Comparison of ENCODE assay signal across 22 mouse cellular contexts in genomic region chr10:59570360-59570759, GRCm38 (mm10). TPM values are rescaled to one million over a fixed set of nuclear protein-coding genes. Genes with fewer than 3 reads are reported as not detected.
DNase-seq lines count a peak whose midpoint lies in the region; ATAC-seq and TF ChIP-seq lines count a peak whose summit lies in the region.
"Had no signal": no experiment of that assay in that cellular context is flagged by ENCODE, and none has a peak within 500 bp of the region (broad histone marks: within the 10 kb centered on the region; RNA-seq: fewer than 3 reads in every experiment).

No protein-coding gene starts in this region.

- no peak overlapping the region for H3K9ac ChIP-seq in heart, embryonic 11.5 days (ENCODE audit: low read depth, low read length)
- H3K9ac ChIP-seq in lung, embryonic 14.5 days: no peak overlapping the region
- no peak overlapping the region for H3K9ac ChIP-seq in midbrain, embryonic 16.5 days (ENCODE audit: low read depth, low read length)
- H3K9ac ChIP-seq: intestine, embryonic 15.5 days; neural tube, embryonic 13.5 days had no signal

- no peaks in the 10 kb centered on the region for H3K9me3 ChIP-seq in heart, embryonic 11.5 days (replicated peaks; ENCODE audit: control insufficient read depth, low read length)
- H3K9me3 ChIP-seq in lung, embryonic 14.5 days (ENCODE audit: low read depth, low read length): peaks cover 10% of the 10 kb centered on the region; the same call in 1 of the 2 replicates
- H3K9me3 ChIP-seq in midbrain, embryonic 16.5 days (replicated peaks; ENCODE audit: control insufficient read depth, low read length, poor library complexity, severe bottlenecking): peaks cover 6% of the 10 kb centered on the region; the same call in 1 of the 2 replicates
- H3K9me3 ChIP-seq: intestine, embryonic 15.5 days had no signal

- no peaks in the 10 kb centered on the region; the same call in 1 of the 2 replicates for H3K36me3 ChIP-seq in heart, embryonic 11.5 days (ENCODE audit: control insufficient read depth, insufficient read depth, low read length)
- no peaks in the 10 kb centered on the region for H3K36me3 ChIP-seq in lung, embryonic 14.5 days (ENCODE audit: insufficient read depth)
- no peaks in the 10 kb centered on the region for H3K36me3 ChIP-seq in midbrain, embryonic 16.5 days (ENCODE audit: control insufficient read depth, insufficient read depth, low read length)
- H3K36me3 ChIP-seq: intestine, embryonic 15.5 days; neural tube, embryonic 13.5 days had no signal

- ATAC-seq in heart, embryonic 11.5 days (replicated peaks; ENCODE audit: insufficient number of reproducible peaks, low FRiP score, low TSS enrichment): no peak
- ATAC-seq in lung, embryonic 14.5 days (ENCODE audit: insufficient read depth): no peak
- ATAC-seq in erythroblast, adult 5-6 weeks (replicated peaks; ENCODE audit: low FRiP score, poor library complexity, severe bottlenecking): 0 out of 2 replicates have a peak, but pooled peaks have one; percentile 52
- 0 out of 2 replicates have a peak, but pooled peaks have one; percentile 22 for ATAC-seq in neutrophil, adult 5-6 weeks (ENCODE audit: extremely low read depth, insufficient number of reproducible peaks, low FRiP score, poor library complexity, severe bottlenecking)
- no peak for ATAC-seq in midbrain, embryonic 16.5 days
- ATAC-seq: forebrain, embryonic 16.5 days had no signal

- WGBS in heart, embryonic 11.5 days (ENCODE audit: insufficient replicate concordance): 77% methylated on average over 6 of the region's 6 CpGs
- 68% methylated on average over 6 of the region's 6 CpGs for WGBS in lung, embryonic 14.5 days
- 89% methylated on average over 6 of the region's 6 CpGs for WGBS in midbrain, embryonic 16.5 days

- peaks cover 8% of the 10 kb centered on the region for H3K4me1 ChIP-seq in heart, embryonic 11.5 days (ENCODE audit: control insufficient read depth, insufficient read depth, low read length)
- H3K4me1 ChIP-seq in lung, embryonic 14.5 days (ENCODE audit: insufficient read depth): peaks cover 8% of the 10 kb centered on the region; the same call in 1 of the 2 replicates
- H3K4me1 ChIP-seq in midbrain, embryonic 16.5 days (ENCODE audit: control insufficient read depth, insufficient read depth, low read length): peaks cover 3% of the 10 kb centered on the region; the same call in 1 of the 2 replicates

- no peak overlapping the region for H3K4me3 ChIP-seq in heart, embryonic 11.5 days (ENCODE audit: low read depth, low read length)
- H3K4me3 ChIP-seq in lung, embryonic 14.5 days (ENCODE audit: low read depth, low read length): no peak overlapping the region
- H3K4me3 ChIP-seq in midbrain, embryonic 16.5 days (ENCODE audit: low read depth, low read length): no peak overlapping the region
- H3K4me3 ChIP-seq: intestine, embryonic 15.5 days; neural tube, embryonic 13.5 days had no signal

- no peak for DNase-seq in heart, adult 8-10 months (ENCODE audit: low spot score)
- no peak for DNase-seq in lung, embryonic 14.5 days
- DNase-seq in lung, postnatal 14 days: no peak
- no peak for DNase-seq in Muller cell, postnatal 12 days (ENCODE audit: inconsistent ontology term)
- DNase-seq: cerebellum, adult 11 months; gastrocnemius, postnatal 10 days; kidney, postnatal 4 days; layer of hippocampus, postnatal 36 days; lung, postnatal 36 days; spleen, adult 18-20 months had no signal

- TF ChIP-seq CTCF in lung, embryonic 14.5 days (IDR thresholded peaks at IDR 0.05; ENCODE audit: low read depth): no peak

- H3K4me2 ChIP-seq in heart, embryonic 11.5 days: no peak overlapping the region
- H3K4me2 ChIP-seq in lung, embryonic 14.5 days: no peak overlapping the region
- no peak overlapping the region for H3K4me2 ChIP-seq in midbrain, embryonic 16.5 days (ENCODE audit: low read length)
- H3K4me2 ChIP-seq: intestine, embryonic 15.5 days; neural tube, embryonic 13.5 days had no signal

- peak overlapping the region; percentile 51; the same call in 1 of the 2 replicates for H3K27ac ChIP-seq in heart, embryonic 11.5 days (ENCODE audit: low read depth, low read length)
- H3K27ac ChIP-seq in lung, embryonic 14.5 days (ENCODE audit: low read depth): peak overlapping the region; percentile 58; the same call in 1 of the 2 replicates
- no peak overlapping the region for H3K27ac ChIP-seq in midbrain, embryonic 16.5 days (ENCODE audit: low read length)
- H3K27ac ChIP-seq: neural tube, embryonic 13.5 days had no signal

- no peaks in the 10 kb centered on the region for H3K27me3 ChIP-seq in heart, embryonic 11.5 days (ENCODE audit: control insufficient read depth, insufficient read depth, low read length)
- H3K27me3 ChIP-seq in lung, embryonic 14.5 days (ENCODE audit: insufficient read depth, low read length): no peaks in the 10 kb centered on the region
- H3K27me3 ChIP-seq in midbrain, embryonic 16.5 days (ENCODE audit: control insufficient read depth, insufficient read depth, low read depth, low read length): no peaks in the 10 kb centered on the region
- H3K27me3 ChIP-seq: intestine, embryonic 15.5 days; neural tube, embryonic 13.5 days had no signal

RNA-seq across cellular contexts. Expression of gene Gm10322, which starts 45.5 kb away (rescaled TPM):
- not detected in 2 replicates for polyA plus RNA-seq in heart, embryonic 11.5 days (2014; fragmentation: Nextera tagmentation; extraction: Ambion mirVana)
- total RNA-seq in heart, adult 8-10 months (2022): not detected
- not detected in 2 replicates for polyA plus RNA-seq in lung, embryonic 14.5 days (2014; fragmentation: Nextera tagmentation; extraction: Ambion mirVana)
- not detected in 2 replicates for total RNA-seq in erythroblast, adult 5-6 weeks (2015; ENCODE audit: low replicate concordance)
- total RNA-seq in erythroblast, adult 5-6 weeks (2017; ENCODE audit: low replicate concordance): not detected in 2 replicates
- not detected in 2 replicates for total RNA-seq in neutrophil, adult 5-6 weeks (2017)
- polyA plus RNA-seq in midbrain, embryonic 16.5 days (2015; fragmentation: Nextera tagmentation; extraction: Ambion mirVana): not detected in 2 replicates
- total RNA-seq: gastrocnemius, postnatal 10 days; hematopoietic stem cell, adult 5-6 weeks; layer of hippocampus, postnatal 36 days; midbrain, postnatal 0 days had no signal
- polyA plus RNA-seq: cortical plate, adult 2 months; forebrain, embryonic 16.5 days; intestine, embryonic 15.5 days; limb, embryonic 14.5 days; midbrain, postnatal 0 days; neural tube, embryonic 13.5 days; testis, adult 2 months had no signal

RNA-seq across cellular contexts. Expression of gene Mcu, which starts 46.1 kb away (rescaled TPM):
- 27.4 and 28.5 TPM in 2 replicates for polyA plus RNA-seq in heart, embryonic 11.5 days (2014; fragmentation: Nextera tagmentation; extraction: Ambion mirVana)
- total RNA-seq in heart, adult 8-10 months (2022): 10 to 100 TPM; 19.4 to 25.7 (median 23.9) TPM
- 31.7 and 32.4 TPM in 2 replicates for polyA plus RNA-seq in lung, embryonic 14.5 days (2014; fragmentation: Nextera tagmentation; extraction: Ambion mirVana)
- 10.0 and 19.2 TPM in 2 replicates for total RNA-seq in erythroblast, adult 5-6 weeks (2015; ENCODE audit: low replicate concordance)
- 9.2 and 16.2 TPM in 2 replicates for total RNA-seq in erythroblast, adult 5-6 weeks (2017; ENCODE audit: low replicate concordance)
- total RNA-seq in neutrophil, adult 5-6 weeks (2017): 15.8 and 17.7 TPM in 2 replicates
- 28.5 and 36.4 TPM in 2 replicates for polyA plus RNA-seq in midbrain, embryonic 16.5 days (2015; fragmentation: Nextera tagmentation; extraction: Ambion mirVana)

Comparison
In these comparisons a context has a peak if more than half of its experiments do, and no peak if none do; other contexts are left out.
1. ATAC-seq: peak in erythroblast, adult 5-6 weeks (single experiment) and neutrophil, adult 5-6 weeks (single experiment); none in heart, embryonic 11.5 days (single experiment), lung, embryonic 14.5 days (single experiment) and midbrain, embryonic 16.5 days (single experiment).